Mouse (Mus musculus): ENCODE measurements around the gene Rin2. TPM values are rescaled to one million over a fixed set of nuclear protein-coding genes. Genes with fewer than 3 reads are reported as not detected.

Gene Rin2
- polyA plus RNA-seq, 1 experiment from 2014 or later: 21.4 TPM

- no peak overlapping the region for H3K9ac ChIP-seq (ENCODE audit: low read length)
- H3K4me3 ChIP-seq (ENCODE audit: low read length): no peak overlapping the region
- H3K4me1 ChIP-seq (ENCODE audit: control insufficient read depth, insufficient read depth, low read length): peaks cover 12% of the 10 kb centered on the region
- 0 out of 2 replicates have a peak, but pooled peaks cover 6% of the 10 kb centered on the region for H3K36me3 ChIP-seq (ENCODE audit: control insufficient read depth, insufficient read depth)
- H3K9me3 ChIP-seq (replicated peaks; ENCODE audit: control insufficient read depth, low read length): peaks cover 9% of the 10 kb centered on the region
- WGBS: 16% methylated on average over 5 of the region's 5 CpGs
- ATAC-seq (replicated peaks; ENCODE audit: extremely low read depth, insufficient read depth, low FRiP score): peak; percentile 50
- peak overlapping the region; percentile 73 for H3K27ac ChIP-seq (ENCODE audit: low read length)
- H3K4me2 ChIP-seq (ENCODE audit: low read depth, low read length): no peak overlapping the region; the same call in 1 of the 2 replicates
- no peaks in the 10 kb centered on the region for H3K27me3 ChIP-seq (ENCODE audit: control insufficient read depth, insufficient read depth, low read length)
These were observed 142.2 kb downstream of the Rin2 start for GRCm38 (mm10) chr2:145817195-145817594.

- no peaks in the 10 kb centered on the region for H3K27me3 ChIP-seq (ENCODE audit: control insufficient read depth, insufficient read depth, low read length)
- H3K4me3 ChIP-seq (ENCODE audit: low read length): no peak overlapping the region; the same call in 1 of the 2 replicates
- 52% methylated on average over 15 of the region's 15 CpGs for WGBS
- H3K9me3 ChIP-seq (replicated peaks; ENCODE audit: control insufficient read depth, low read length): no peaks in the 10 kb centered on the region
- peaks cover 10% of the 10 kb centered on the region for H3K4me1 ChIP-seq (ENCODE audit: control insufficient read depth, insufficient read depth, low read length)
- H3K27ac ChIP-seq (ENCODE audit: low read length): no peak overlapping the region
- H3K4me2 ChIP-seq (ENCODE audit: low read depth, low read length): peak overlapping the region; percentile 24; the same call in 1 of the 2 replicates
- peak overlapping the region; percentile 39; the same call in 1 of the 2 replicates for H3K9ac ChIP-seq (ENCODE audit: low read length)
- ATAC-seq (replicated peaks; ENCODE audit: extremely low read depth, insufficient read depth, low FRiP score): 0 out of 2 replicates have a peak, but pooled peaks have one; percentile 34
- H3K36me3 ChIP-seq (ENCODE audit: control insufficient read depth, insufficient read depth): no peaks in the 10 kb centered on the region; the same call in 1 of the 2 replicates
These were observed 147.2 kb downstream of the Rin2 start for GRCm38 (mm10) chr2:145822013-145822782.

GRCm38 (mm10) chr2:145822783-145823729 lies 148.0 kb downstream of the Rin2 start:
- no peak overlapping the region for H3K4me3 ChIP-seq (ENCODE audit: low read length)
- no peaks in the 10 kb centered on the region for H3K27me3 ChIP-seq (ENCODE audit: control insufficient read depth, insufficient read depth, low read length)
- no peak overlapping the region for H3K4me2 ChIP-seq (ENCODE audit: low read depth, low read length)
- 0 out of 2 replicates have a peak, but pooled peaks cover 4% of the 10 kb centered on the region for H3K4me1 ChIP-seq (ENCODE audit: control insufficient read depth, insufficient read depth, low read length)
- no peak for ATAC-seq (replicated peaks; ENCODE audit: extremely low read depth, insufficient read depth, low FRiP score)
- 80% methylated on average over 3 of the region's 3 CpGs for WGBS
- no peaks in the 10 kb centered on the region for H3K9me3 ChIP-seq (replicated peaks; ENCODE audit: control insufficient read depth, low read length)
- H3K27ac ChIP-seq (ENCODE audit: low read length): no peak overlapping the region
- H3K9ac ChIP-seq (ENCODE audit: low read length): no peak overlapping the region
- no peaks in the 10 kb centered on the region; the same call in 1 of the 2 replicates for H3K36me3 ChIP-seq (ENCODE audit: control insufficient read depth, insufficient read depth)

DNA sequence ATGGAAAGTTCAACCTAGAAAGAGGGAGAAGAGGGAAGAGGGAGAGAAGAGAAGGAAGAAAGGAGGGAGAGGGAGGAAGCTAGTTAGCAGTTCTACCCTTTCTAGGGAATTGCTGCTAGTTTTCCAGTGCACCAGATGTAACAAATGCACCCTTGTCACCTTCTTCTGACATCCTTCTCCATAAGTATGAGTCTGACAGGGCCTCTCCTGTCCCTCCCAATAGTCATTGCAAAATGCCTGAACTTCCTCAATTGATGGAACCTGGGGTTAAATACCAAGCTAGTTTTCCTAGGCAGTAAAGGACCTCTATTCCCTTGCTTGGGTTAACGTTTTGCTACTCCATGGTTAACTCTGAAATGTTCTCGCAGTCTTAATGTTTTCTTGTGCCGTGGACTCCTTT lies 149.7 kb downstream of the Rin2 start:
- Histone ChIP-seq H3K9ac (ENCODE audit: low read length) (no peak overlapping the region), H3K27me3 (ENCODE audit: control insufficient read depth, insufficient read depth, low read length) (no peaks in the 10 kb centered on the region), H3K36me3 (ENCODE audit: control insufficient read depth, insufficient read depth) (no peaks in the 10 kb centered on the region; the same call in 1 of the 2 replicates), H3K27ac (ENCODE audit: low read length) (no peak overlapping the region), H3K9me3 (replicated peaks; ENCODE audit: control insufficient read depth, low read length) (no peaks in the 10 kb centered on the region), H3K4me1 (ENCODE audit: control insufficient read depth, insufficient read depth, low read length) (0 out of 2 replicates have a peak, but pooled peaks cover 4% of the 10 kb centered on the region), H3K4me2 (ENCODE audit: low read depth, low read length) (no peak overlapping the region), H3K4me3 (ENCODE audit: low read length) (no peak overlapping the region)
- no peak for ATAC-seq (replicated peaks; ENCODE audit: extremely low read depth, insufficient read depth, low FRiP score)
- WGBS: 95% methylated on average over 3 of the region's 3 CpGs

DNA sequence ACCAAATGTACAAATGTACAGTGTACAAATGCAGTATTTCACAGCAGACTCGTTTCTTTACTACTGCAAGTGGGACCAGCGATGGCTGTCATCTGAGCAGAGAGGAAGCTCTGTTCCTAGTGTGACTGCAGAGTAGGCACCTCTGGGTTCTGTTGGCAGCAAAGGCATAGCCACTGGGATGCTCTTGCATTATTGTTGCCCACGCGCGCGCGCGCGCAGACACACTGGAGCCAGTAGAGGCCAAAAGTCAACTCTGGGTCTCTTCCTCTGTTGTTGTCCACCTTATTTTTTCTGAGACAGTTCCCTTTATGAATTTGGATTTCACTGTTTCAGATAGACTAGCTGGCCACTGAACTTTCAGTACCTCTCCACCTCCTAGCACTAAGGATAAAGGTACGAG lies 150.2 kb downstream of the Rin2 start:
- no peak overlapping the region for H3K4me2 ChIP-seq (ENCODE audit: low read depth, low read length)
- no peaks in the 10 kb centered on the region; the same call in 1 of the 2 replicates for H3K36me3 ChIP-seq (ENCODE audit: control insufficient read depth, insufficient read depth)
- no peak overlapping the region for H3K27ac ChIP-seq (ENCODE audit: low read length)
- no peak overlapping the region for H3K9ac ChIP-seq (ENCODE audit: low read length)
- 96% methylated on average over 10 of the region's 10 CpGs for WGBS
- 0 out of 2 replicates have a peak, but pooled peaks cover 4% of the 10 kb centered on the region for H3K4me1 ChIP-seq (ENCODE audit: control insufficient read depth, insufficient read depth, low read length)
- no peaks in the 10 kb centered on the region for H3K9me3 ChIP-seq (replicated peaks; ENCODE audit: control insufficient read depth, low read length)
- no peak for ATAC-seq (replicated peaks; ENCODE audit: extremely low read depth, insufficient read depth, low FRiP score)
- no peaks in the 10 kb centered on the region for H3K27me3 ChIP-seq (ENCODE audit: control insufficient read depth, insufficient read depth, low read length)
- H3K4me3 ChIP-seq (ENCODE audit: low read length): no peak overlapping the region

DNA sequence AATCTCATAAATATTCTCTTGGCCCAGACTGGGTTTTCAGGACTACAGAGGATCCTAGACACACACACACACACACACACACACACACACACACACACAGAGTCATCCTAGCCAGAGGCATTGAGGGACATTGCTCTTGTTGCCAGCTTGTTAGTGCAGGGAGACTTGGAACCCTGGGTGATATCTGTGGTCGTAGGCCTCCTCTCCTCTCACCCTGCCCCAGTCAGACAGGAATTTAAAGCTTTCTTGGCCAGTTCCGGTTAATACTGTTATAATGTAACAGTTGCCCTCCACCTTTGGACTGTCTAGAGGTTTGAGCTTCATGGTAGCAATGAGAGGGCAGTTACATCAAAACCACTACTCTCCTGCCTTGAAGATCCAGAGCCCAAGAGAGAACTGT lies 152.9 kb downstream of the Rin2 start:
- Histone ChIP-seq H3K36me3 (ENCODE audit: control insufficient read depth, insufficient read depth) (no peaks in the 10 kb centered on the region; the same call in 1 of the 2 replicates), H3K27ac (ENCODE audit: low read length) (no peak overlapping the region), H3K27me3 (ENCODE audit: control insufficient read depth, insufficient read depth, low read length) (no peaks in the 10 kb centered on the region), H3K4me1 (ENCODE audit: control insufficient read depth, insufficient read depth, low read length) (peaks cover 13% of the 10 kb centered on the region), H3K4me3 (ENCODE audit: low read length) (no peak overlapping the region), H3K4me2 (ENCODE audit: low read depth, low read length) (no peak overlapping the region), H3K9ac (ENCODE audit: low read length) (no peak overlapping the region), H3K9me3 (replicated peaks; ENCODE audit: control insufficient read depth, low read length) (no peaks in the 10 kb centered on the region)
- ATAC-seq (replicated peaks; ENCODE audit: extremely low read depth, insufficient read depth, low FRiP score): no peak
- 64% methylated on average over 2 of the region's 2 CpGs for WGBS

DNA sequence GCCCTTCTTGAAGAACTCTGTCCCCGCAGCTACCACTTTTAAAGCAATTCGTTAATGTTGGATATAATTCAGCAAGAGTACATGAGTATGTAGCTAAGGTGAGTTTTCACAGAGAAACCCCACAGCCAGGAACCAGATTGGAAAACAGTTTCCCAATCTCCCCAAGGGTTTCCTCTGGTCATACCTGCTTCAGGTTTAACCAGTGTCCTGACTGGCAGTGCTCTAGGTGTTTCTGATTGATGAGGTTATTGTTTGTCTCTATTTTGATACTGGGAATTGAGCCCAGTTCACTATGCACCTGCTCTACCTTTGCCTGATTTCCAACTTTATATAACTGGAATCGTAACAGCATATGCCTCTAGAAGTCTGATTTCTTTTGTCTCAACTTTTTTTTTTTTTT lies 153.6 kb downstream of the Rin2 start:
- H3K27me3 ChIP-seq (ENCODE audit: control insufficient read depth, insufficient read depth, low read length): no peaks in the 10 kb centered on the region
- WGBS: 92% methylated on average over 3 of the region's 3 CpGs
- H3K36me3 ChIP-seq (ENCODE audit: control insufficient read depth, insufficient read depth): no peaks in the 10 kb centered on the region
- ATAC-seq (replicated peaks; ENCODE audit: extremely low read depth, insufficient read depth, low FRiP score): no peak
- H3K4me2 ChIP-seq (ENCODE audit: low read depth, low read length): no peak overlapping the region
- no peak overlapping the region for H3K4me3 ChIP-seq (ENCODE audit: low read length)
- H3K27ac ChIP-seq (ENCODE audit: low read length): no peak overlapping the region
- peaks cover 17% of the 10 kb centered on the region for H3K4me1 ChIP-seq (ENCODE audit: control insufficient read depth, insufficient read depth, low read length)
- H3K9me3 ChIP-seq (replicated peaks; ENCODE audit: control insufficient read depth, low read length): no peaks in the 10 kb centered on the region
- no peak overlapping the region for H3K9ac ChIP-seq (ENCODE audit: low read length)

DNA sequence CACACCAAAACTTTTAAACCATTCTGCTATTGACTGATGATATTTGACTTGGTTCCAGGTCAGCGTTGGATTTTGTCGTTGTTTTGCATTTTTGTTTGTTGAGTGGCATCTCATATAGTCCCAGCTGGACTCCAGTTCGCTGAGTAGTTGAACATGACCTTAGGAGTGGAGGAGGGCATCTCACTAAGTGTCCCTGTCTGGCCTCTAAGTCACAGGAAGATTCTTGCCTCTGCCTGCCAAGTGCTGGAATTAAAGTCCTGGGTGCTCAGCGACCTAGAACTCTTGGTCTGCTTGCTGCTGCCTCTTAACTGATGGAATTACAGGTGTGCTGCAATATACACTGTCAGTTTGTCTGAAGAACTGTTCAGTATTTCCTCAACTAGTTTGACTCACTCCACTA lies 154.2 kb downstream of the Rin2 start:
- no peak overlapping the region for H3K4me3 ChIP-seq (ENCODE audit: low read length)
- H3K4me2 ChIP-seq (ENCODE audit: low read depth, low read length): no peak overlapping the region
- H3K27me3 ChIP-seq (ENCODE audit: control insufficient read depth, insufficient read depth, low read length): no peaks in the 10 kb centered on the region
- H3K4me1 ChIP-seq (ENCODE audit: control insufficient read depth, insufficient read depth, low read length): peaks cover 17% of the 10 kb centered on the region
- no peaks in the 10 kb centered on the region for H3K36me3 ChIP-seq (ENCODE audit: control insufficient read depth, insufficient read depth)
- H3K9ac ChIP-seq (ENCODE audit: low read length): no peak overlapping the region
- no peak overlapping the region for H3K27ac ChIP-seq (ENCODE audit: low read length)
- ATAC-seq (replicated peaks; ENCODE audit: extremely low read depth, insufficient read depth, low FRiP score): no peak
- WGBS: 74% methylated on average over 4 of the region's 4 CpGs
- no peaks in the 10 kb centered on the region for H3K9me3 ChIP-seq (replicated peaks; ENCODE audit: control insufficient read depth, low read length)
